Mouse (Mus musculus): ENCODE results near the gene Ephb1. TPM values are rescaled to one million over a fixed set of nuclear protein-coding genes. Genes with fewer than 3 reads are reported as not detected.

The Ephb1 gene
- total and polyA plus RNA-seq, 3 experiments = not detected

DNA sequence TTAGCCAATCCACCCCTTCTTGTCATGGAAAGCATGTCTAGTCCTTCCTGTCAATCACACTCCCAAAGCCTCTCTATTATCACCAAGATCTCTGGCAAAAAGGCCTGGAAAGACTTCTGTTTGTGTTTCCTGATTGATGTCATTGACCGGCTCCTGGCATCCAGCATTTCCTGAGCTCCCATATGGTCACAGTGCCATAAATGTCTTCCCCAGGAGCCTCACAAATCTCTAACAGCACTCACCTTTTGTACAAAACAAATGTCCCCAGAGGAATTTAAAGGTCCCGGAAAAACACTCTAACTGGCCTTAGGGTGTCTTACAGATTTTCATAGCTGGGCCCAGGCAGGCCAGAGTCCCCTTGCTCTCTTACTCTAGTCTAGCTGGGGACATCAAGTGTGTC is 112.9 kb downstream of the Ephb1 start:
- Histone ChIP-seq H3K27me3 (ENCODE audit: control insufficient read depth in 1 of 2, insufficient read depth in 2 of 2, low read length in 2 of 2) (no peaks in the 10 kb centered on the region), H3K36me3 (ENCODE audit: control insufficient read depth in 1 of 2, insufficient read depth in 2 of 2, low read length in 2 of 2) (no peaks in the 10 kb centered on the region), H3K27ac (ENCODE audit: control insufficient read depth, low read depth, low read length) (no peak overlapping the region), H3K4me3 (ENCODE audit: control insufficient read depth in 1 of 2, insufficient read depth in 1 of 2, low read depth in 2 of 2, low read length in 2 of 2) (no peak overlapping the region), H3K9me3 (replicated peaks; ENCODE audit: insufficient read depth, low read length) (no peaks in the 10 kb centered on the region), H3K4me1 (ENCODE audit: control insufficient read depth in 1 of 2, insufficient read depth in 2 of 2, low read length in 2 of 2) (no peaks in the 10 kb centered on the region), H3K79me2 (ENCODE audit: control insufficient read depth, insufficient read depth, low read length, poor library complexity) (no peaks in the 10 kb centered on the region), H3K9ac (ENCODE audit: control insufficient read depth, low read depth, low read length, poor library complexity, severe bottlenecking) (no peak overlapping the region)
- no peak for DNase-seq (ENCODE audit: low read depth, low spot score)
- TF ChIP-seq BHLHE40 (IDR thresholded peaks at IDR 0.05; ENCODE audit: borderline replicate concordance, low read depth, low read length) = no peak
- no peak for TF ChIP-seq GABPA (IDR thresholded peaks at IDR 0.05; ENCODE audit: low read depth, low read length)
- TF ChIP-seq SIN3A (IDR thresholded peaks at IDR 0.05; ENCODE audit: low read length) = no peak
- TF ChIP-seq TBP (IDR thresholded peaks at IDR 0.05; ENCODE audit: low read depth, low read length) = no peak
- TF ChIP-seq EP300 (IDR thresholded peaks at IDR 0.05; ENCODE audit: low read depth in 1 of 2, low read length in 2 of 2) = no peak
- no peak for TF ChIP-seq RAD21 (IDR thresholded peaks at IDR 0.05; ENCODE audit: low read depth, low read length)
- TF ChIP-seq NRF1 (IDR thresholded peaks at IDR 0.05; ENCODE audit: insufficient read depth, low read depth, low read length, poor library complexity, severe bottlenecking) = no peak
- no peak for TF ChIP-seq MAFK (IDR thresholded peaks at IDR 0.05; ENCODE audit: borderline replicate concordance, low read depth, low read length)
- no peak for TF ChIP-seq USF1 (IDR thresholded peaks at IDR 0.05; ENCODE audit: low read depth, low read length)
- no peak for TF ChIP-seq POLR2A (IDR thresholded peaks at IDR 0.05; ENCODE audit: control insufficient read depth in 1 of 2, insufficient read depth in 1 of 2, low read depth in 1 of 2, low read length in 2 of 2, poor library complexity in 1 of 2)
- TF ChIP-seq CTCF (IDR thresholded peaks at IDR 0.05 in 2 of 3, conservative IDR thresholded peaks at IDR 0.05 in 1 of 3; ENCODE audit: control insufficient read depth in 1 of 3, insufficient read depth in 1 of 3, low read depth in 2 of 3, low read length in 3 of 3, poor library complexity in 1 of 3, severe bottlenecking in 1 of 3) = no peak
- no peak for TF ChIP-seq ZNF384 (IDR thresholded peaks at IDR 0.05; ENCODE audit: low read depth, low read length)
- no peak for TF ChIP-seq ETS1 (IDR thresholded peaks at IDR 0.05; ENCODE audit: low read depth, low read length)

DNA sequence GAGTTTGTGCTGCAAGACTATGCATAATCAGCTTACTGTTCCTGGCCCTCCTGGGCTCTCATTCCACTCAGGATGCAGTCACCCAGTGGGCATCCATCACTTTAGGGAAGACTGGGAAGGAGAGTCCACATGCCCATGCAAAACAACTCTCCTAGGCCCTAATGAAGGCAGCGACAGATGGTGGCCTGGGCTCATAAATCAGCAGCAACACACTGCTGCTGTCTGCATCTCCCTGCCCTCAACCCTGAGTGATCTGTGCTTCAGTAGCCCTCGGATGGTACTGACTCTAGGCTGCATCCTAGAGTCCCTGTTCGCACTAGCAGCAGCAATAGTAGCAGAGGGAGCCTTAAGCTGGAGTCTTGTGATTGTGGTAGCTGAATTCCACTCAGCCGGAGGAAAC is 114.3 kb downstream of the Ephb1 start:
- H3K9me3 ChIP-seq (replicated peaks; ENCODE audit: insufficient read depth, low read length) = no peaks in the 10 kb centered on the region
- no peak for TF ChIP-seq GABPA (IDR thresholded peaks at IDR 0.05; ENCODE audit: low read depth, low read length)
- TF ChIP-seq ETS1 (IDR thresholded peaks at IDR 0.05; ENCODE audit: low read depth, low read length) = no peak
- TF ChIP-seq CTCF (IDR thresholded peaks at IDR 0.05 in 2 of 3, conservative IDR thresholded peaks at IDR 0.05 in 1 of 3; ENCODE audit: control insufficient read depth in 1 of 3, insufficient read depth in 1 of 3, low read depth in 2 of 3, low read length in 3 of 3, poor library complexity in 1 of 3, severe bottlenecking in 1 of 3) = no peak
- no peak overlapping the region for H3K27ac ChIP-seq (ENCODE audit: control insufficient read depth, low read depth, low read length)
- H3K79me2 ChIP-seq (ENCODE audit: control insufficient read depth, insufficient read depth, low read length, poor library complexity) = no peaks in the 10 kb centered on the region
- H3K27me3 ChIP-seq (ENCODE audit: control insufficient read depth in 1 of 2, insufficient read depth in 2 of 2, low read length in 2 of 2) = no peaks in the 10 kb centered on the region
- H3K4me1 ChIP-seq (ENCODE audit: control insufficient read depth in 1 of 2, insufficient read depth in 2 of 2, low read length in 2 of 2) = no peaks in the 10 kb centered on the region
- no peak for DNase-seq (ENCODE audit: low read depth, low spot score)
- no peak overlapping the region for H3K9ac ChIP-seq (ENCODE audit: control insufficient read depth, low read depth, low read length, poor library complexity, severe bottlenecking)
- no peak overlapping the region for H3K4me3 ChIP-seq (ENCODE audit: control insufficient read depth in 1 of 2, insufficient read depth in 1 of 2, low read depth in 2 of 2, low read length in 2 of 2)
- no peaks in the 10 kb centered on the region for H3K36me3 ChIP-seq (ENCODE audit: control insufficient read depth in 1 of 2, insufficient read depth in 2 of 2, low read length in 2 of 2)

DNA sequence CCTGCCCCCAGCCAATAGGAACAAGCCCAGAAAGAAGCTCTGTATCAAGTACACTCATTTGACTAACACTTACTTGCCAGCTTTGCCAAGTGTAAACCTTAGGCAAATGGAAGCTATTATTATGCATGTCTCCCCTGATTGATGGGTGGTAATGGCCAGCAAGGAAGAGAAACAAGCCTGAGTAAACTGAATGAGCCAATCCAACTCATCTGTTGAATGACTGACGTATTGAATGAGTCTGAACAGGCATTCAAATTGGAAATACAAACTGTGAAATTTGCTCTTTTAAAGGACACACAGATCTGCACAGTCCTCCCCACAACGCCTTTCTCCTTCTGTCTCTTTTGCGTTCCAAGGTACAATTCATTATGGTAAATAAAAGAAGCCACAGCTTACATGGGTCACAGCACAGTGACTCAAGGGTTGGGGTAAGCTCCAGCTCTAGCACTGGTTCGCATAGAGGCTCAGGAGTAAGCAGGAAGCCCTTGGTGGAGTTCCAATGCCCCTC is 119.0 kb downstream of the Ephb1 start:
- Histone ChIP-seq H3K27ac (ENCODE audit: control insufficient read depth, low read depth, low read length) (no peak overlapping the region), H3K4me3 (ENCODE audit: control insufficient read depth in 1 of 2, insufficient read depth in 1 of 2, low read depth in 2 of 2, low read length in 2 of 2) (no peak overlapping the region), H3K36me3 (ENCODE audit: control insufficient read depth in 1 of 2, insufficient read depth in 2 of 2, low read length in 2 of 2) (no peaks in the 10 kb centered on the region), H3K79me2 (ENCODE audit: control insufficient read depth, insufficient read depth, low read length, poor library complexity) (no peaks in the 10 kb centered on the region), H3K27me3 (ENCODE audit: control insufficient read depth in 1 of 2, insufficient read depth in 2 of 2, low read length in 2 of 2) (no peaks in the 10 kb centered on the region), H3K9ac (ENCODE audit: control insufficient read depth, low read depth, low read length, poor library complexity, severe bottlenecking) (no peak overlapping the region), H3K4me1 (ENCODE audit: control insufficient read depth in 1 of 2, insufficient read depth in 2 of 2, low read length in 2 of 2) (no peaks in the 10 kb centered on the region), H3K9me3 (replicated peaks; ENCODE audit: insufficient read depth, low read length) (no peaks in the 10 kb centered on the region)
- DNase-seq (ENCODE audit: low read depth, low spot score) = no peak
- no peak for TF ChIP-seq TBP (IDR thresholded peaks at IDR 0.05; ENCODE audit: low read depth, low read length)
- TF ChIP-seq ZC3H11A (IDR thresholded peaks at IDR 0.05; ENCODE audit: low read depth, low read length) = no peak
- no peak for TF ChIP-seq POLR2AphosphoS5 (IDR thresholded peaks at IDR 0.05; ENCODE audit: borderline replicate concordance, low read depth, low read length)
- no peak for TF ChIP-seq TAL1 (IDR thresholded peaks at IDR 0.05; ENCODE audit: low read length)
- no peak for TF ChIP-seq KAT2A (conservative IDR thresholded peaks at IDR 0.05; ENCODE audit: low read depth, low read length)
- no peak for TF ChIP-seq GATA1 (IDR thresholded peaks at IDR 0.05; ENCODE audit: low read depth, low read length)
- no peak for TF ChIP-seq SMC3 (IDR thresholded peaks at IDR 0.05; ENCODE audit: low read depth, low read length)
- TF ChIP-seq ZKSCAN1 (IDR thresholded peaks at IDR 0.05; ENCODE audit: low read depth, low read length) = no peak
- no peak for TF ChIP-seq CHD1 (IDR thresholded peaks at IDR 0.05; ENCODE audit: low read depth, low read length)
- no peak for TF ChIP-seq USF2 (IDR thresholded peaks at IDR 0.05; ENCODE audit: borderline replicate concordance in 1 of 2, insufficient read depth in 1 of 2, low read depth in 1 of 2, low read length in 2 of 2)
